Mouse (Mus musculus): ENCODE data around the gene Hoxd4.

DNA sequence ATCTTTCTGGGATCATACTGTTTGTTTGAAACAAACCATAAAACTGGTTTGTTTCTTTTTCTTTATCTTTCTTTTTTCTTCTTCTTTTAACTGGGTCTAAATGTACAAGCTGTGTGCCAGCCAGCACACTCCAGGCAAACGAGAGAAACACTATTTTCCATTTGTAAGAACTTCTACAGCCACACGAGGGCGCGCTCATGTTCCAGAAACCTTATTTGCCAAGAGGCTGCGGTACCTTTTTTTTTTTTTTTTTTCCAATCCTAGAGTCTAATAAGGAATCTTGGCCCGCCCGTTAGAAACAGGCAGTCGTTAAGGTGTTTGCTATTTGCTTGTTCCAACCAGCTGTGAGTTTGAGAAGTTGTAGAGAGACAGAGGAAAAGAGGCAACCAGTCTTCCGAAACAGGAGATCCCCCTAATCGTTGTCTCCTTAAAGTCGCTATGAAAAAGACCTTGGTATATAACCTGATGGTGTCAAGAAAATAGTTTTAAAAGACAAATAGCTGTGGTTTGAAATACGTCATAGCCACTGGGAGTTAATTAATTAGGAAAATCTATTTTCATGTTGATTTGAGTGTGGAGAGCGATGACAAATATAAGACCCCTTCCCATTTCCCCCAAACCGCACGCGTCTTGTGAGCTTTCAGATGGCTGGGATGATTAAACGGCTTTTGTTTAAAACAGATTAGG is 25.3 kb upstream of the Hoxd4 start:
- TF ChIP-seq MAFK (IDR thresholded peaks at IDR 0.05; ENCODE audit: insufficient read depth, low read depth, low read length) (no peak), ZC3H11A (IDR thresholded peaks at IDR 0.05; ENCODE audit: borderline replicate concordance, low read depth, low read length) (no peak), CHD2 (IDR thresholded peaks at IDR 0.05; ENCODE audit: low read depth, low read length) (0 out of 2 replicates have a peak, but pooled peaks have one; percentile 19), HCFC1 (IDR thresholded peaks at IDR 0.05; ENCODE audit: borderline replicate concordance, insufficient read depth, low read length) (no peak)
